Mouse (Mus musculus) lung, adult 2 months (tissue): ENCODE results near the gene Hist2h3c1.

Source experiments
- CTCF ChIP-seq: fragments of 200-500 bp; IDR thresholded peaks from 2 replicates; pipeline ENCODE4 v1.5.1; 2011; ENCODE audit warnings: mild to moderate bottlenecking, low read length, control low read depth; ENCODE audit not compliant: insufficient read depth
- POLR2A ChIP-seq: fragments of 200-500 bp; IDR thresholded peaks from 2 replicates; pipeline ENCODE4 v1.6.1; 2011; ENCODE audit warnings: low read depth, mild to moderate bottlenecking, control low read depth, low read length, borderline replicate concordance; ENCODE audit errors: extremely low read depth

GRCm38 (mm10) chr3:96289201-96289600 is 42.7 kb downstream of the Hist2h3c1 start:
- no peak for TF ChIP-seq POLR2A
- no peak for TF ChIP-seq CTCF
